Mouse (Mus musculus) intestine, embryonic 14.5 days (tissue): ENCODE results near the gene Lamtor5. TPM values are rescaled to one million over a fixed set of nuclear protein-coding genes. Genes with fewer than 3 reads are reported as not detected.

ENCODE experiments used
- ATAC-seq: fragments of 200-750 bp; cut with Nextera tagmentation; replicated peaks from 2 replicates; pipeline ENCODE4 v1.8.0; 2017; ENCODE audit warnings: low read depth, moderate number of reproducible peaks, moderate TSS enrichment, moderate library complexity; ENCODE audit not compliant: low FRiP score, low TSS enrichment
- DNase-seq: peaks from one replicate; pipeline ENCODE4 v3.0.0-alpha.2; 2018; ENCODE audit warnings: low spot score
- H3K27ac ChIP-seq: fragments of 300-500 bp; sonication (generic); 2 replicates; pipeline ENCODE4 v1.5.1; 2014; ENCODE audit warnings: low read depth, mild to moderate bottlenecking, control low read depth
- H3K27me3 ChIP-seq: fragments of 300-500 bp; sonication (generic); replicated peaks from 2 replicates; pipeline ENCODE4 v1.6.1; 2014; ENCODE audit warnings: low read length, control low read depth; ENCODE audit not compliant: control insufficient read depth, insufficient read depth
- H3K36me3 ChIP-seq: fragments of 300-500 bp; sonication (generic); 2 replicates; pipeline ENCODE4 v1.6.1; 2014; ENCODE audit warnings: low read length, control low read depth; ENCODE audit not compliant: control insufficient read depth, insufficient read depth
- H3K4me1 ChIP-seq: fragments of 300-500 bp; sonication (generic); replicated peaks from 2 replicates; pipeline ENCODE4 v1.6.1; 2014; ENCODE audit warnings: low read length, control low read depth, mixed read lengths; ENCODE audit not compliant: control insufficient read depth, insufficient read depth
- H3K4me2 ChIP-seq: fragments of 300-500 bp; sonication (generic); 2 replicates; pipeline ENCODE4 v1.6.1; 2014; ENCODE audit warnings: low read length
- H3K4me3 ChIP-seq: fragments of 300-500 bp; sonication (generic); 2 replicates; pipeline ENCODE4 v1.5.1; 2014; ENCODE audit warnings: low read depth, low read length, control low read depth, mixed read lengths
- H3K9ac ChIP-seq: fragments of 300-500 bp; sonication (generic); 2 replicates; pipeline ENCODE4 v1.6.1; 2014; ENCODE audit warnings: mild to moderate bottlenecking, low read length
- H3K9me3 ChIP-seq: fragments of 300-500 bp; sonication (generic); 2 replicates; pipeline ENCODE4 v1.6.1; 2016; ENCODE audit warnings: low read length, control low read depth; ENCODE audit not compliant: control insufficient read depth
- WGBS: fragments of 180-500 bp; shearing (Covaris S2); extraction: QIAGEN DNeasy Blood & Tissue Kit; methylation state at CpG from one replicate; pipeline ENCODE4 v1.1.7; 2014; 5-methylcytosine and 5-hydroxymethylcytosine counted together
- polyA plus RNA-seq: library from polyadenylated mRNA; unstranded; fragments of >200 nt; fragmentation: Nextera tagmentation; extraction: Ambion mirVana; gene quantifications from 2 replicates; pipeline ENCODE4 v1.2.1, GENCODE M21; 2014

Lamtor5 gene
- polyA plus RNA-seq, 1 experiment from 2014 or later = 202 TPM

- H3K4me1 ChIP-seq = peaks cover 6% of the 10 kb centered on the region; the same call in 1 of the 2 replicates
- ATAC-seq (no peak), DNase-seq (no peak)
- no peak overlapping the region for H3K9ac ChIP-seq
- no peaks in the 10 kb centered on the region for H3K9me3 ChIP-seq
- no peaks in the 10 kb centered on the region for H3K27me3 ChIP-seq
- H3K36me3 ChIP-seq = no peaks in the 10 kb centered on the region
- WGBS = 35% methylated on average over 7 of the region's 7 CpGs
- H3K4me3 ChIP-seq = no peak overlapping the region
- H3K4me2 ChIP-seq = no peak overlapping the region
- no peak overlapping the region for H3K27ac ChIP-seq
Measured at GRCm38 (mm10) chr3:107256724-107257123, 21.9 kb upstream of the Lamtor5 start.

DNA sequence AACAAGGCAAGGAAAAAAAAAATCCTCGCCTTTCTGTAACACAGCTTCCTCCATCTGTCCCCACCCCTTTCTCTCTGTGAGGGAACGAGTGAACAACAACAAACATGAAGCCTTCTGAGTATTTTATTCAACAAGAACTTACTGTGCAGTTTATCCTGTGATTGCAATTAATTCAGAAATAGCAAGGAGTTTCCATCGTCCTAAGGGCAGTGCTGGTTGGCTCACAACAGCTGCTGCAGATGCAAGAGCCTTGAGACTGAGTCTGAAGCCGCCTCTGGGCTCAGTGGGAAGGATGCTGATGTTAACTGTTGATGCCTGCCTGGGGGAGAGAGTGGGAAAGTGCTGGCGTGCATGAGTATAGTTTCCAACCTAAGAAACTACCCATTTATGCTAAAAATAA is 20.7 kb upstream of the Lamtor5 start:
- no peaks in the 10 kb centered on the region for H3K9me3 ChIP-seq
- ATAC-seq (no peak), DNase-seq (no peak)
- H3K36me3 ChIP-seq = no peaks in the 10 kb centered on the region
- H3K27me3 ChIP-seq = no peaks in the 10 kb centered on the region
- no peak overlapping the region for H3K4me3 ChIP-seq
- H3K27ac ChIP-seq = no peak overlapping the region
- H3K4me2 ChIP-seq = no peak overlapping the region
- no peak overlapping the region for H3K9ac ChIP-seq
- WGBS = 68% methylated on average over 5 of the region's 5 CpGs
- H3K4me1 ChIP-seq = peaks cover 8% of the 10 kb centered on the region; the same call in 1 of the 2 replicates

DNA sequence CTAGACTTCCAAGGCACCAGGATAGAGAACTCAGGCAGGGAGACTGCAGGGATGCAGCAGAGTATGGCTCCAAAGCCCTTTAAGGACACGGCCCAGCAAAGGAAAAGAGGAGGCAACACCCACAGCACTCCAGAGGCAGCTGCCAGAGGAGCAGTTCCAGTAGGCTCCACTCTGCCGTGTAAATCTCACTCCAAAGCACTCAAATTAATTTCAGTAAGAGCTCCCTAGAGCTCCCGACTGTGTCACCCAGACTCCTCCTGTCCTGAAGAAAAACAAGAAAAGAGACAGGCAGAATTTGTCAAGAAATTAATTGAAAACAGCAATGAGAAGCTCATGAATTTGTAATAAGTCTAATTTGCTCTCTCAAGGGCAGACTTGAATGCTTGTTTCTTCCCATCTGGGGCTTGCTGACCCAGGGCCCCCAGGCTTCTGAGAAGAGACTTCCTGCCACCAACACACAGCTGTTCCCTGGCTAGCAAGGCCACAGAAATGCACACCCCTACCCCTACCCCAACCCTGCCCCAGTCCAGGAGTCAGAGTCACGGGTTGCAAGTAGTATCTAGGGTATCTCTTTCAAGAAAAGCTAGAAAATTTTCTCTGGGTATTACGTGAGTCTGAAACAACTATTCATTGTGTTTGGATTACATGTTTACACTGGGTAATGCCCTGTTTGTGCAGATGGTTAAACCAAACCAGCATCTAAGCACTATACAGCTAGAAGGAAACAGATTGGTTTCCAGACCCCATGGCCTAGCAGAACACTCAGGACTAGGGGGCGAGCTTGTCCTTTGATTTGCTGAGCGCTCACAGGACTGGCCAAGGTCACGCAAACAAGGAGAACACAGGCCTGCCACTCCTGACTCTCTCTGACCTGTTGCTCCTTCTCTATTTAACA is 17.5 kb upstream of the Lamtor5 start:
- Histone ChIP-seq H3K4me1 (peaks cover 8% of the 10 kb centered on the region; the same call in 1 of the 2 replicates), H3K9me3 (no peaks in the 10 kb centered on the region), H3K27me3 (no peaks in the 10 kb centered on the region), H3K27ac (peak overlapping the region; percentile 60; the same call in 1 of the 2 replicates), H3K36me3 (no peaks in the 10 kb centered on the region), H3K4me2 (no peak overlapping the region), H3K4me3 (no peak overlapping the region), H3K9ac (no peak overlapping the region)
- ATAC-seq (no peak), DNase-seq (no peak)
- WGBS = 34% methylated on average over 8 of the region's 8 CpGs

DNA sequence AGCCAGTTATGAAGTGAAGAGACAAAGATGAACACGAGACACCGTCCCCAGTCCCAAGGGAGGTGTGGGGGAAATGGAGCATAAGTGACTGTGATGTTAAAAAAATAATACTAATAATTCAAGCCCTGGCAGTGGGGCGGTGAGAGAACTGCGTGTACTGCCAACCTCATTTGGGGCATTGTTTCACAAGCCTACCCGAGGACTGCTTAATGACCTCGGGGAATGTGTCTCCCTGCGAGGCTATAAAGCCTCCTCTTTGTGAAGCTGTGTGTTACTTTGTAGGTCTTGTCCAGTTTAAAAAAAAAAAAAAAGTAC is 16.9 kb upstream of the Lamtor5 start:
- Histone ChIP-seq H3K9me3 (no peaks in the 10 kb centered on the region), H3K4me2 (no peak overlapping the region), H3K4me1 (peaks cover 8% of the 10 kb centered on the region; the same call in 1 of the 2 replicates), H3K36me3 (no peaks in the 10 kb centered on the region), H3K9ac (no peak overlapping the region), H3K27ac (0 out of 2 replicates have a peak overlapping the region, but pooled peaks have one; percentile 60), H3K4me3 (no peak overlapping the region), H3K27me3 (no peaks in the 10 kb centered on the region)
- ATAC-seq (no peak), DNase-seq (no peak)
- WGBS = 42% methylated on average over 7 of the region's 7 CpGs

- Histone ChIP-seq H3K4me1 (peaks cover under 1% of the 10 kb centered on the region; the same call in 1 of the 2 replicates), H3K9ac (no peak overlapping the region), H3K4me2 (no peak overlapping the region), H3K27me3 (no peaks in the 10 kb centered on the region), H3K4me3 (no peak overlapping the region), H3K9me3 (no peaks in the 10 kb centered on the region), H3K36me3 (no peaks in the 10 kb centered on the region), H3K27ac (no peak overlapping the region)
- no peak for DNase-seq
- WGBS = 52% methylated on average over 2 of the region's 2 CpGs
- ATAC-seq = no peak
Measured at GRCm38 (mm10) chr3:107266814-107267345, 11.8 kb upstream of the Lamtor5 start.

DNA sequence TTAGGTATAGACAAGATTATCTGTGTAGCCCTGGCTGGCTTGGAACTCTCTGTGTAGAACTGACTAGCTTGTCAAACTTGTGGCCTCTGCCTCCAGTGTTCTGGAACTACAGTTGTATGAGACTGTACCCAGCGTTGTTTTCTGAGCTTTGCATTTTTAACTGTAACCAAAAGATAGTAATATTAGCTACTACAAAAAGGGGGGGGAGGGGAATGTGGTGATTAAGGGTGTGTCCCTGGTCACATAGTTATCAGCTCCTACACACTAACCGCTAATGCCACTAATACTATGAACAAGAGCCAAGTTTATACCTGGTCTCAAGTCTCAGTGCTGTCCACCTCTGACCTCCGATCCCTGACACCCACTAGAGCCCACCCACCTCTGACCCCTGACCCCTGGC is 6.2 kb upstream of the Lamtor5 start:
- ATAC-seq = no peak
- H3K4me3 ChIP-seq = no peak overlapping the region
- H3K27ac ChIP-seq = no peak overlapping the region
- H3K9ac ChIP-seq = no peak overlapping the region
- DNase-seq = no peak
- no peaks in the 10 kb centered on the region for H3K9me3 ChIP-seq
- H3K4me2 ChIP-seq = no peak overlapping the region
- WGBS = 84% methylated on average over 3 of the region's 3 CpGs
- H3K4me1 ChIP-seq = no peaks in the 10 kb centered on the region
- no peaks in the 10 kb centered on the region for H3K27me3 ChIP-seq
- H3K36me3 ChIP-seq = no peaks in the 10 kb centered on the region

DNA sequence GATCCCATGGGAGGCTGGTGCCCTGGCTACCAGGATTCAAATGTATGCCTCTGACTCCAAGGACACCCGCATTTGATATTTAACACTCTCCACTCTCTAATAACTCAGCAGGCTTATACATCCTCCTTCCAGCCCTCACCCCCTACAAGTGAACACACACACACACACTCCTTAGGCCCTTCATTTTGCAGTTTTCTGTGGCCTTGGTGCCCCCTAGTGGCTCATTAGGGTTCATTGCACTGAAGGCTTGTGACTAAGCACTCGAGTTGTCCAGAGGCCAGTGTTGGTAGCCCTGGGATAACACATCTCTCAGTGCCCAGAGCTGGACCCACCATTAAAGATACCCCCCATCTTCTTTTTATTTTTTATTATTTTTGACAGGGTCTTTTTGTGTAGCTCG is 4.8 kb upstream of the Lamtor5 start:
- Histone ChIP-seq H3K9ac (no peak overlapping the region), H3K4me3 (no peak overlapping the region), H3K9me3 (no peaks in the 10 kb centered on the region), H3K4me2 (no peak overlapping the region), H3K4me1 (no peaks in the 10 kb centered on the region), H3K27me3 (no peaks in the 10 kb centered on the region), H3K27ac (no peak overlapping the region), H3K36me3 (no peaks in the 10 kb centered on the region)
- 9% methylated on average over 3 of the region's 3 CpGs for WGBS
- ATAC-seq (peak; percentile 22; the same call in 1 of the 2 replicates), DNase-seq (no peak)

- ATAC-seq = no peak
- Histone ChIP-seq H3K36me3 (no peaks in the 10 kb centered on the region), H3K4me3 (no peak overlapping the region), H3K4me1 (peaks cover 9% of the 10 kb centered on the region), H3K4me2 (no peak overlapping the region), H3K9me3 (no peaks in the 10 kb centered on the region), H3K9ac (no peak overlapping the region), H3K27ac (no peak overlapping the region), H3K27me3 (no peaks in the 10 kb centered on the region)
- WGBS = 65% methylated on average over 5 of the region's 5 CpGs
- DNase-seq = no peak
Measured at GRCm38 (mm10) chr3:107275351-107275750, 3.3 kb upstream of the Lamtor5 start.

GRCm38 (mm10) chr3:107275996-107276395 is 2.7 kb upstream of the Lamtor5 start:
- Histone ChIP-seq H3K4me3 (no peak overlapping the region), H3K27me3 (no peaks in the 10 kb centered on the region), H3K9me3 (no peaks in the 10 kb centered on the region), H3K4me2 (no peak overlapping the region), H3K36me3 (no peaks in the 10 kb centered on the region), H3K9ac (no peak overlapping the region), H3K4me1 (peaks cover 9% of the 10 kb centered on the region), H3K27ac (no peak overlapping the region)
- ATAC-seq (no peak), DNase-seq (no peak)
- 61% methylated on average over 4 of the region's 4 CpGs for WGBS
